Mouse (Mus musculus) neutrophil, adult 5-6 weeks (primary cell): ENCODE data around the gene Egfr. TPM values are rescaled to one million over a fixed set of nuclear protein-coding genes. Genes with fewer than 3 reads are reported as not detected.
A peak's percentile ranks its signal among the peaks of the same experiment; 100 is the strongest.

ENCODE experiments used
- ATAC-seq: fragments of 151-379, 151-347 bp; 2 replicates; pipeline ENCODE4 v1.8.0; 2017; ENCODE audit warnings: mild to moderate bottlenecking, moderate TSS enrichment; ENCODE audit not compliant: insufficient number of reproducible peaks, poor library complexity, low FRiP score, severe bottlenecking; ENCODE audit errors: extremely low read depth
- total RNA-seq: library from RNA; stranded (forward); fragments of 200-1000 nt; gene quantifications from 2 replicates; pipeline ENCODE4 v1.2.3, GENCODE M21; 2017

Egfr gene
- total RNA-seq, 1 experiment from 2014 or later, result under 0.01 TPM

- no peak for ATAC-seq
Observed at GRCm38 (mm10) chr11:16869506-16869905, 117.5 kb downstream of the Egfr start.

GRCm38 (mm10) chr11:16871120-16871519, 119.1 kb downstream of the Egfr start:
- ATAC-seq, result peak; percentile 60; the same call in 1 of the 2 replicates

GRCm38 (mm10) chr11:16877676-16878378, 125.8 kb downstream of the Egfr start:
- ATAC-seq, result no peak

- ATAC-seq, result no peak
Observed at GRCm38 (mm10) chr11:16881932-16882331, 129.9 kb downstream of the Egfr start.

- no peak for ATAC-seq
Observed at GRCm38 (mm10) chr11:16886152-16886551, 134.1 kb downstream of the Egfr start.

GRCm38 (mm10) chr11:16888086-16888485, 136.1 kb downstream of the Egfr start:
- no peak for ATAC-seq

GRCm38 (mm10) chr11:16895441-16896356, 143.7 kb downstream of the Egfr start:
- ATAC-seq, result no peak

GRCm38 (mm10) chr11:16897681-16898080, 145.7 kb downstream of the Egfr start:
- no peak for ATAC-seq

GRCm38 (mm10) chr11:16900182-16900581, 148.2 kb downstream of the Egfr start:
- ATAC-seq, result no peak

GRCm38 (mm10) chr11:16900653-16901416, 148.8 kb downstream of the Egfr start:
- no peak for ATAC-seq

- no peak for ATAC-seq
Observed at GRCm38 (mm10) chr11:16904302-16905011, 152.5 kb downstream of the Egfr start.

GRCm38 (mm10) chr11:16905012-16905332, 153.0 kb downstream of the Egfr start:
- ATAC-seq, result no peak

- ATAC-seq, result no peak
Observed at GRCm38 (mm10) chr11:16906530-16906929, 154.5 kb downstream of the Egfr start.

- no peak for ATAC-seq
Observed at GRCm38 (mm10) chr11:16907517-16908129, 155.6 kb downstream of the Egfr start.

- no peak for ATAC-seq
Observed at GRCm38 (mm10) chr11:16914756-16915155, 162.8 kb downstream of the Egfr start.

- ATAC-seq, result no peak
Observed at GRCm38 (mm10) chr11:16915850-16916249, 163.8 kb downstream of the Egfr start.

- ATAC-seq, result no peak
Observed at GRCm38 (mm10) chr11:16917512-16917911, 165.5 kb downstream of the Egfr start.

- peak; percentile 70; the same call in 1 of the 2 replicates for ATAC-seq
Observed at GRCm38 (mm10) chr11:16932159-16932558, 180.2 kb downstream of the Egfr start.
